Mouse (Mus musculus): ENCODE results near the gene Pcbp2.

GRCm38 (mm10) chr15:102532106-102532900 lies 62.0 kb downstream of the Pcbp2 start:
- TF ChIP-seq CTCF (IDR thresholded peaks at IDR 0.05; ENCODE audit: low read depth): no peak
- no peak for TF ChIP-seq EP300 (IDR thresholded peaks at IDR 0.05; ENCODE audit: low read depth)

Measured in liver, postnatal 0 days (tissue).